In the genomic region with DNA sequence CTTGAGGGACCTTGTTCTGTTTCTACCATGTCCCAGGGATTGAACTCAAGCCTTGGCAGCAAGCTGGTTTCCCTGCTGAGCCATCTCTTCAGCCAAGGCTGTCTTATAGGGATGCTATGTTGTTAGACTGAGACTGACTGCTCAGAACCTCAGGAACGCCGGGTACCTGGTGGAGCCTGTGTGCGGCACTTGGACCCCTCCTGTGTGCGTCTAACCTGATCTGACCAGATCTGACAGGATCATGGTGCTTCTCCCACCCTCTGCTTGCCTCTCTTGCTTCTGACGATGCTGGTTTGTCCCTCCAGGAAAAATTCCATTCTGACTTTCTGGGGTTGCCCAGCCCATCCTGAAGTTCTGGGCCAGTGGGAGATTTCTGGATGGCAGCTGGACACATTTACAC, we compare ENCODE assay signal across 20 mouse cellular contexts. TPM values are rescaled to one million over a fixed set of nuclear protein-coding genes. Genes with fewer than 3 reads are reported as not detected.
"Had no signal": no experiment of that assay in that cellular context is flagged by ENCODE, and none has a peak within 500 bp of the region (broad histone marks: within the 10 kb centered on the region; RNA-seq: fewer than 3 reads in every experiment).

No protein-coding gene starts in this region.

- H3K4me3 ChIP-seq: midbrain, embryonic 10.5 days; midbrain, embryonic 12.5 days; myocyte; neural tube, embryonic 13.5 days; neural tube, embryonic 15.5 days had no signal

- H3K27ac ChIP-seq: midbrain, embryonic 10.5 days; midbrain, embryonic 12.5 days; neural tube, embryonic 13.5 days; neural tube, embryonic 15.5 days had no signal

- DNase-seq: lung, adult 18-20 months; lung, embryonic 14.5 days; lung, postnatal 10 days; lung, postnatal 4 days; midbrain, embryonic 14.5 days; retina, postnatal 1 day; right cerebral cortex, adult 18-20 months; right cerebral cortex, postnatal 25 days; right cerebral cortex, postnatal 4 days; spleen, adult 18-20 months; thymus, adult 2 months; thymus, postnatal 25 days; thymus, postnatal 4 days had no signal

- H3K27me3 ChIP-seq: midbrain, embryonic 12.5 days; neural tube, embryonic 13.5 days; neural tube, embryonic 15.5 days had no signal

- H3K9me3 ChIP-seq: midbrain, embryonic 10.5 days; midbrain, embryonic 12.5 days; neural tube, embryonic 13.5 days; neural tube, embryonic 15.5 days had no signal

RNA-seq across cellular contexts. Expression of a gene that starts 48.7 kb away (rescaled TPM):
- total RNA-seq: megakaryocyte, adult 5-6 weeks; megakaryocyte-erythroid progenitor cell, adult 5-6 weeks had no signal
- polyA plus RNA-seq: myocyte had no signal
